Mouse (Mus musculus) heart, embryonic 16.5 days (tissue): ENCODE data around the gene Rasl11b. TPM values are rescaled to one million over a fixed set of nuclear protein-coding genes. Genes with fewer than 3 reads are reported as not detected.

Experiments used
- ATAC-seq: fragments of 200-750 bp; cut with Nextera tagmentation; replicated peaks from 2 replicates; pipeline ENCODE4 v1.8.0; 2017; ENCODE audit warnings: moderate number of reproducible peaks; ENCODE audit not compliant: insufficient read depth, low FRiP score; ENCODE audit errors: extremely low read depth
- H3K27ac ChIP-seq: fragments of 300-500 bp; sonication (generic); 2 replicates; pipeline ENCODE4 v1.5.1; 2014; ENCODE audit warnings: mild to moderate bottlenecking, low read length, control low read depth, moderate library complexity
- H3K27me3 ChIP-seq: fragments of 300-500 bp; sonication (generic); 2 replicates; pipeline ENCODE4 v1.6.1; 2014; ENCODE audit warnings: low read length, mixed read lengths; ENCODE audit not compliant: control insufficient read depth, insufficient read depth
- H3K36me3 ChIP-seq: fragments of 300-500 bp; sonication (generic); 2 replicates; pipeline ENCODE4 v1.6.1; 2014; ENCODE audit not compliant: control insufficient read depth, insufficient read depth
- H3K4me1 ChIP-seq: fragments of 300-500 bp; sonication (generic); 2 replicates; pipeline ENCODE4 v1.6.1; 2014; ENCODE audit warnings: low read length, mixed read lengths; ENCODE audit not compliant: control insufficient read depth, insufficient read depth
- H3K4me2 ChIP-seq: fragments of 300-500 bp; sonication (generic); 2 replicates; pipeline ENCODE4 v1.6.1; 2014; ENCODE audit warnings: low read depth, mild to moderate bottlenecking, control low read depth, low read length
- H3K4me3 ChIP-seq: fragments of 300-500 bp; sonication (generic); 2 replicates; pipeline ENCODE4 v1.5.1; 2014; ENCODE audit warnings: mild to moderate bottlenecking, control low read depth, low read length
- H3K9ac ChIP-seq: fragments of 300-500 bp; sonication (generic); 2 replicates; pipeline ENCODE4 v1.6.1; 2014; ENCODE audit warnings: low read length, control low read depth
- H3K9me3 ChIP-seq: fragments of 300-500 bp; sonication (generic); replicated peaks from 2 replicates; pipeline ENCODE4 v1.6.1; 2016; ENCODE audit warnings: low read length; ENCODE audit not compliant: control insufficient read depth
- WGBS: fragments of 180-500 bp; shearing (Covaris S2); extraction: QIAGEN DNeasy Blood & Tissue Kit; methylation state at CpG from one replicate; pipeline ENCODE4 v1.1.7; 2014; 5-methylcytosine and 5-hydroxymethylcytosine counted together
- polyA plus RNA-seq: library from polyadenylated mRNA; unstranded; fragments of >200 nt; fragmentation: Nextera tagmentation; extraction: Ambion mirVana; gene quantifications from 2 replicates; pipeline ENCODE4 v1.2.1, GENCODE M21; 2015

Rasl11b gene
- polyA plus RNA-seq, 1 experiment from 2014 or later, result 101 TPM

DNA sequence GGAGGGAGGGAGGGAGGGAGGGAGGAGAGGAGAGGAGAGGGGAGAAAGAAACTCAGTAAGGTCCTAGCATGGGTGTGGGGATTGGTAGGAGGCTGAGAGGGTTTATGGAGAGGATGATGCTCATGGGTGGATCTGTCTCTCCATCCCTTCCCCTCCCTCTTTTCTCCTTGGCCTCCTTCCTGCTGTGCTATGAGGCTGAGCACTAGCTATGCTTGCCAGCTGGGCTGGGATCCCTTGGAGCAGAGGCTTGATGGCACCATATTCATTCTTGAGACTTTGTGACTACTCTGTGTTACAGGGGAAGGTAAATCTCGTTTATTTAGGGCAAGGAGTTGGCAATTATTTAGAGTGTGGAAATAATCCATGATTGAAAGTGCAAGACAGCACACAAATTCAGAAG, 33.9 kb downstream of the Rasl11b start:
- Histone ChIP-seq H3K9me3 (no peaks in the 10 kb centered on the region), H3K27me3 (no peaks in the 10 kb centered on the region), H3K27ac (no peak overlapping the region), H3K4me3 (no peak overlapping the region), H3K4me2 (no peak overlapping the region), H3K9ac (no peak overlapping the region), H3K36me3 (no peaks in the 10 kb centered on the region), H3K4me1 (peaks cover 17% of the 10 kb centered on the region)
- no peak for ATAC-seq
- WGBS, result 56% methylated on average over 1 of the region's 1 CpGs

GRCm38 (mm10) chr5:74229775-74230413, 34.8 kb downstream of the Rasl11b start:
- no peak overlapping the region for H3K4me2 ChIP-seq
- H3K9me3 ChIP-seq, result no peaks in the 10 kb centered on the region
- H3K36me3 ChIP-seq, result no peaks in the 10 kb centered on the region
- H3K27ac ChIP-seq, result peak overlapping the region; percentile 69
- peak overlapping the region; percentile 37 for H3K9ac ChIP-seq
- no peaks in the 10 kb centered on the region for H3K27me3 ChIP-seq
- ATAC-seq, result peak; percentile 53; the same call in 1 of the 2 replicates
- peaks cover 17% of the 10 kb centered on the region for H3K4me1 ChIP-seq
- WGBS, result 32% methylated on average over 11 of the region's 11 CpGs
- no peak overlapping the region for H3K4me3 ChIP-seq

GRCm38 (mm10) chr5:74230525-74230924, 35.4 kb downstream of the Rasl11b start:
- no peak overlapping the region for H3K4me3 ChIP-seq
- no peaks in the 10 kb centered on the region for H3K27me3 ChIP-seq
- 0 out of 2 replicates have a peak overlapping the region, but pooled peaks have one; percentile 28 for H3K9ac ChIP-seq
- WGBS, result 35% methylated on average over 2 of the region's 2 CpGs
- no peaks in the 10 kb centered on the region for H3K9me3 ChIP-seq
- H3K36me3 ChIP-seq, result no peaks in the 10 kb centered on the region
- no peak overlapping the region for H3K4me2 ChIP-seq
- peaks cover 17% of the 10 kb centered on the region for H3K4me1 ChIP-seq
- H3K27ac ChIP-seq, result peak overlapping the region; percentile 69; the same call in 1 of the 2 replicates
- no peak; the same call in 1 of the 2 replicates for ATAC-seq

GRCm38 (mm10) chr5:74233808-74234207, 38.7 kb downstream of the Rasl11b start:
- Histone ChIP-seq H3K27ac (no peak overlapping the region), H3K9me3 (no peaks in the 10 kb centered on the region), H3K4me2 (no peak overlapping the region), H3K9ac (no peak overlapping the region), H3K4me1 (peaks cover 17% of the 10 kb centered on the region), H3K27me3 (no peaks in the 10 kb centered on the region), H3K4me3 (no peak overlapping the region), H3K36me3 (no peaks in the 10 kb centered on the region)
- WGBS, result 74% methylated on average over 7 of the region's 7 CpGs
- no peak for ATAC-seq

GRCm38 (mm10) chr5:74239369-74239768, 44.3 kb downstream of the Rasl11b start:
- no peak for ATAC-seq
- Histone ChIP-seq H3K27ac (no peak overlapping the region), H3K27me3 (no peaks in the 10 kb centered on the region), H3K36me3 (no peaks in the 10 kb centered on the region), H3K4me3 (no peak overlapping the region), H3K4me1 (peaks cover 4% of the 10 kb centered on the region; the same call in 1 of the 2 replicates), H3K4me2 (no peak overlapping the region), H3K9me3 (no peaks in the 10 kb centered on the region), H3K9ac (no peak overlapping the region)
- WGBS, result 77% methylated on average over 1 of the region's 1 CpGs

DNA sequence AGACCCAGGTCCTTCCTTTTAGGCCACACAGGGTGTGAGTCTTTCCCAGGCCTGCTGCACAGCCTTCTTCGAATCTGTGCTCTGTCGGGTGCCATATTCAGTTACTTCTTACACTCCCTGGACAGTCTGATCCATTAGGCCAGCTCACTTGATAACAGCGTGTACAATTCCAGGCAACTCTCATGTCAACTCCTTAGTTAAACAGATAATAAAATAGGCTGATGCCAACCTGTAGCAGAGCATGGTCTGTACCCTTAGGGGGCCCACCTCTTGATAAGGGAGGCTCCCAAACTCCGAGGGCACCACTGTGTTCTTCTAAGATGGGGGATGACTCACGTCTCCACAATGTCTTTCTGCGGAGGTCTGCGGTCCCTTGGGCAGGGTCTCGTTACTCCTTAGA, 45.2 kb downstream of the Rasl11b start:
- H3K27ac ChIP-seq, result no peak overlapping the region
- no peak for ATAC-seq
- WGBS, result 61% methylated on average over 8 of the region's 8 CpGs
- H3K4me3 ChIP-seq, result no peak overlapping the region
- peaks cover 12% of the 10 kb centered on the region for H3K4me1 ChIP-seq
- no peaks in the 10 kb centered on the region for H3K9me3 ChIP-seq
- H3K9ac ChIP-seq, result no peak overlapping the region
- H3K36me3 ChIP-seq, result no peaks in the 10 kb centered on the region
- H3K27me3 ChIP-seq, result no peaks in the 10 kb centered on the region
- H3K4me2 ChIP-seq, result no peak overlapping the region

- Histone ChIP-seq H3K9me3 (no peaks in the 10 kb centered on the region), H3K27ac (no peak overlapping the region), H3K9ac (no peak overlapping the region), H3K36me3 (no peaks in the 10 kb centered on the region), H3K4me3 (no peak overlapping the region), H3K4me2 (no peak overlapping the region), H3K27me3 (no peaks in the 10 kb centered on the region), H3K4me1 (peaks cover 20% of the 10 kb centered on the region)
- WGBS, result 72% methylated on average over 13 of the region's 13 CpGs
- no peak for ATAC-seq
These were observed 46.0 kb downstream of the Rasl11b start for GRCm38 (mm10) chr5:74240926-74241680.

DNA sequence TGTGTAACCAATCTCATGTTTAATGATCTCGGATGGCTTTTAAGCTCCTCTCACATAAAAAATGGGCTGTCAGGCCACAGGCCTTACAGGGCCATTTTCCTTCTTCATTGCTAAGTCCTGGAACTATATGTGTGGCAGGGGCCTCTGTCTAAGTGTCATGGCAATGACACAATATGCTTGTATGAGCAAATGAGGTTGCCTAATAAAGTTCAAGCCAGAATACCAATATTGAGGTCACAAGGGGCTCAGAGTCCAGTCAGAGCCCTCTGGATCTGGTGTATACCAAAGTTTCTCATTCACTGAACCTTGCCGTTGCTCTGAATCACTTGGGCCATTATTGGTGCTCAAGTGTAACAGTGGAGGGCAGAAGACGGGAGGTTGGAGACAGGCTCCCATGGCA, 47.6 kb downstream of the Rasl11b start:
- H3K4me3 ChIP-seq, result no peak overlapping the region
- no peaks in the 10 kb centered on the region for H3K27me3 ChIP-seq
- no peaks in the 10 kb centered on the region for H3K9me3 ChIP-seq
- WGBS, result 68% methylated on average over 3 of the region's 3 CpGs
- H3K27ac ChIP-seq, result no peak overlapping the region
- no peak for ATAC-seq
- H3K4me2 ChIP-seq, result no peak overlapping the region
- no peak overlapping the region for H3K9ac ChIP-seq
- no peaks in the 10 kb centered on the region for H3K36me3 ChIP-seq
- peaks cover 26% of the 10 kb centered on the region for H3K4me1 ChIP-seq

- Histone ChIP-seq H3K27me3 (no peaks in the 10 kb centered on the region), H3K4me1 (peaks cover 26% of the 10 kb centered on the region), H3K27ac (peak overlapping the region; percentile 38), H3K36me3 (no peaks in the 10 kb centered on the region), H3K4me3 (no peak overlapping the region), H3K4me2 (no peak overlapping the region), H3K9me3 (no peaks in the 10 kb centered on the region), H3K9ac (no peak overlapping the region)
- WGBS, result 84% methylated on average over 14 of the region's 14 CpGs
- ATAC-seq, result no peak
These were observed 49.4 kb downstream of the Rasl11b start for GRCm38 (mm10) chr5:74244406-74245019.
